Mouse (Mus musculus) limb, embryonic 11.5 days (tissue): ENCODE measurements around the gene Tpcn1. TPM values are rescaled to one million over a fixed set of nuclear protein-coding genes. Genes with fewer than 3 reads are reported as not detected.
"Not testable (repeated sequence)": the region's sequence is repeated elsewhere in the genome, so short reads cannot be mapped to it uniquely, and the experiment has no call there.

Experiments
- ATAC-seq: fragments of 200-750 bp; cut with Nextera tagmentation; 2 replicates; pipeline ENCODE4 v1.8.0; 2017; ENCODE audit warnings: low read depth; ENCODE audit not compliant: insufficient number of reproducible peaks, low FRiP score, low TSS enrichment
- DNase-seq: peaks from one replicate; pipeline ENCODE4 v3.0.0-alpha.2; 2015; ENCODE audit warnings: low spot score
- H3K27ac ChIP-seq: fragments of 300-500 bp; sonication (generic); replicated peaks from 2 replicates; pipeline ENCODE4 v1.5.1; 2014; ENCODE audit warnings: low read depth, mild to moderate bottlenecking, low read length
- H3K27me3 ChIP-seq: fragments of 300-500 bp; sonication (generic); 2 replicates; pipeline ENCODE4 v1.6.1; 2014; ENCODE audit warnings: mild to moderate bottlenecking, low read length, mixed read lengths; ENCODE audit not compliant: control insufficient read depth, insufficient read depth
- H3K36me3 ChIP-seq: fragments of 300-500 bp; sonication (generic); 2 replicates; pipeline ENCODE4 v1.6.1; 2014; ENCODE audit warnings: mild to moderate bottlenecking, low read length, moderate library complexity, mixed read lengths; ENCODE audit not compliant: control insufficient read depth, insufficient read depth
- H3K4me1 ChIP-seq: fragments of 300-500 bp; sonication (generic); 2 replicates; pipeline ENCODE4 v1.6.1; 2014; ENCODE audit warnings: low read length, mixed read lengths; ENCODE audit not compliant: control insufficient read depth, insufficient read depth
- H3K4me2 ChIP-seq: fragments of 300-500 bp; sonication (generic); 2 replicates; pipeline ENCODE4 v1.6.1; 2014; ENCODE audit warnings: low read depth, mild to moderate bottlenecking, moderate library complexity; ENCODE audit not compliant: severe bottlenecking
- H3K4me3 ChIP-seq: fragments of 300-500 bp; sonication (generic); 2 replicates; pipeline ENCODE4 v1.5.1; 2014; ENCODE audit warnings: low read depth, low read length
- H3K9ac ChIP-seq: fragments of 300-500 bp; sonication (generic); 2 replicates; pipeline ENCODE4 v1.6.1; 2014; ENCODE audit warnings: mild to moderate bottlenecking, low read length
- H3K9me3 ChIP-seq: fragments of 300-500 bp; sonication (generic); 2 replicates; pipeline ENCODE4 v1.6.1; 2016; ENCODE audit warnings: low read length; ENCODE audit not compliant: control insufficient read depth
- WGBS: fragments of 180-500 bp; shearing (Covaris S2); extraction: QIAGEN DNeasy Blood & Tissue Kit; methylation state at CpG from one replicate; pipeline ENCODE4 v1.1.7; 2014; 5-methylcytosine and 5-hydroxymethylcytosine counted together
- polyA plus RNA-seq: library from polyadenylated mRNA; unstranded; fragments of >200 nt; fragmentation: Nextera tagmentation; extraction: Ambion mirVana; gene quantifications from 2 replicates; pipeline ENCODE4 v1.2.1, GENCODE M21; 2014

Tpcn1 gene
- polyA plus RNA-seq, 1 experiment from 2014 or later, result 13.9 TPM

- H3K27me3 ChIP-seq, result no peaks in the 10 kb centered on the region
- H3K9me3 ChIP-seq, result no peaks in the 10 kb centered on the region
- peak; percentile 18; the same call in 1 of the 2 replicates for ATAC-seq
- no peak overlapping the region for H3K4me3 ChIP-seq
- peaks cover 9% of the 10 kb centered on the region; the same call in 1 of the 2 replicates for H3K4me1 ChIP-seq
- no peak overlapping the region for H3K4me2 ChIP-seq
- no peaks in the 10 kb centered on the region for H3K36me3 ChIP-seq
- H3K9ac ChIP-seq, result no peak overlapping the region; the same call in 1 of the 2 replicates
- H3K27ac ChIP-seq, result no peak overlapping the region
- peak; percentile 83 for DNase-seq
- 22% methylated on average over 16 of the region's 16 CpGs for WGBS
These were observed 83.1 kb downstream of the Tpcn1 start for GRCm38 (mm10) chr5:120505368-120505767.

GRCm38 (mm10) chr5:120503144-120503795, 85.2 kb downstream of the Tpcn1 start, which contains the start of gene Plbd2:
Gene Plbd2, minus strand, starts transcription at chr5:120503625.
- WGBS, result under 1% methylated on average over 55 of the region's 55 CpGs
- peak within 1 kb of the TSS; percentile 80 for H3K9ac ChIP-seq
- no peak within 1 kb of the TSS for H3K27ac ChIP-seq

GRCm38 (mm10) chr5:120502675-120503143, 85.8 kb downstream of the Tpcn1 start:
- whole genome bisulfite sequencing, result 11% methylated on average over 12 of the region's 12 CpGs
- H3K36me3 ChIP-seq, result peaks cover 5% of the 10 kb centered on the region; the same call in 1 of the 2 replicates
- H3K4me3 ChIP-seq, result peak overlapping the region; percentile 84
- H3K4me1 ChIP-seq, result peaks cover 8% of the 10 kb centered on the region; the same call in 1 of the 2 replicates
- no peaks in the 10 kb centered on the region for H3K9me3 ChIP-seq
- DNase-seq, result no peak
- peak overlapping the region; percentile 80 for H3K9ac ChIP-seq
- H3K4me2 ChIP-seq, result peak overlapping the region; percentile 84
- ATAC-seq, result no peak
- no peaks in the 10 kb centered on the region for H3K27me3 ChIP-seq
- no peak overlapping the region for H3K27ac ChIP-seq

More at GRCm38 (mm10) chr5:120503144-120503795, 85.2 kb downstream of the Tpcn1 start, which contains the start of gene Plbd2:
- peak within 1 kb of the TSS; percentile 84 for H3K4me3 ChIP-seq
- H3K27me3 ChIP-seq, result no peaks in the 10 kb centered on the region
- peaks cover 4% of the 10 kb centered on the region; the same call in 1 of the 2 replicates for H3K36me3 ChIP-seq
- H3K4me1 ChIP-seq, result peaks cover 8% of the 10 kb centered on the region; the same call in 1 of the 2 replicates
- H3K9me3 ChIP-seq, result no peaks in the 10 kb centered on the region
- DNase-seq (peak; percentile 96), ATAC-seq (peak; percentile 63; the same call in 1 of the 2 replicates)
- peak within 1 kb of the TSS; percentile 84 for H3K4me2 ChIP-seq

DNA sequence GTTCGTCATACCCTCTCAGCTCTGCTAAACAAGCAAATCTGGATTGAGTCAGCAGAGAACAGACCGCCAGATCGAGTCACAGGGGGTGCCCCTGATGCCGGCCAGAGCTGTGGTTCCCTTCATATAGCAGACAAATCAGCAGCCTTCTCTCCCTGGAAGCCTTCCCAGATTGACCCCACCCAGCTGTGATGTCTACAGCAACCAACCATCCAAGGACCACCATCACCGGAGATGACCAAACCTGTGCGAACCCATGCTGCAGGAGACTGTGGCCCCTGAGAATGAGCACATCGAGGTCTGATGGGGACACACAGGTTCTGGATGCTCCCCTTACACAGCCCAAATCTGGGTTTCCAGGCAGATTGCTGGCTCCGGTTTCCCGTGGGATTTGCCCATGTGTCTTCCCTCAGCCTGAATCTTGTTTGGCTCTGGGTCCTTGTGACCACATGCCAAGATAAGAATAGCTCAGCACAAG, 86.3 kb downstream of the Tpcn1 start:
- Histone ChIP-seq H3K4me2 (peak overlapping the region; percentile 84), H3K9me3 (no peaks in the 10 kb centered on the region), H3K9ac (no peak overlapping the region), H3K36me3 (peaks cover 5% of the 10 kb centered on the region; the same call in 1 of the 2 replicates), H3K4me3 (peak overlapping the region; percentile 10; the same call in 1 of the 2 replicates), H3K27ac (no peak overlapping the region), H3K27me3 (no peaks in the 10 kb centered on the region), H3K4me1 (peaks cover 8% of the 10 kb centered on the region; the same call in 1 of the 2 replicates)
- 58% methylated on average over 9 of the region's 9 CpGs for WGBS
- ATAC-seq (no peak), DNase-seq (no peak)

GRCm38 (mm10) chr5:120500609-120501008, 87.9 kb downstream of the Tpcn1 start:
- not testable (repeated sequence) for H3K9ac ChIP-seq, H3K4me3 ChIP-seq, H3K27ac ChIP-seq, ATAC-seq, H3K27me3 ChIP-seq, H3K4me2 ChIP-seq, H3K36me3 ChIP-seq, DNase-seq, H3K9me3 ChIP-seq, H3K4me1 ChIP-seq
- WGBS, result 86% methylated on average over 9 of the region's 9 CpGs

GRCm38 (mm10) chr5:120499202-120499601, 89.3 kb downstream of the Tpcn1 start:
- DNase-seq, result no peak
- no peak overlapping the region for H3K27ac ChIP-seq

GRCm38 (mm10) chr5:120497071-120497470, 91.4 kb downstream of the Tpcn1 start:
- Histone ChIP-seq H3K27me3 (no peaks in the 10 kb centered on the region), H3K4me2 (no peak overlapping the region), H3K9me3 (no peaks in the 10 kb centered on the region), H3K27ac (no peak overlapping the region), H3K36me3 (peaks cover 7% of the 10 kb centered on the region), H3K4me3 (no peak overlapping the region), H3K4me1 (peaks cover 1% of the 10 kb centered on the region; the same call in 1 of the 2 replicates), H3K9ac (no peak overlapping the region)
- DNase-seq (no peak), ATAC-seq (no peak)
- 91% methylated on average over 3 of the region's 3 CpGs for WGBS

More at GRCm38 (mm10) chr5:120499202-120499601, 89.3 kb downstream of the Tpcn1 start:
- Histone ChIP-seq H3K4me2 (no peak overlapping the region), H3K9me3 (no peaks in the 10 kb centered on the region), H3K9ac (no peak overlapping the region), H3K36me3 (peaks cover 5% of the 10 kb centered on the region), H3K27me3 (no peaks in the 10 kb centered on the region), H3K4me3 (no peak overlapping the region), H3K4me1 (peaks cover 8% of the 10 kb centered on the region; the same call in 1 of the 2 replicates)
- 81% methylated on average over 4 of the region's 4 CpGs for WGBS
- ATAC-seq, result no peak

DNA sequence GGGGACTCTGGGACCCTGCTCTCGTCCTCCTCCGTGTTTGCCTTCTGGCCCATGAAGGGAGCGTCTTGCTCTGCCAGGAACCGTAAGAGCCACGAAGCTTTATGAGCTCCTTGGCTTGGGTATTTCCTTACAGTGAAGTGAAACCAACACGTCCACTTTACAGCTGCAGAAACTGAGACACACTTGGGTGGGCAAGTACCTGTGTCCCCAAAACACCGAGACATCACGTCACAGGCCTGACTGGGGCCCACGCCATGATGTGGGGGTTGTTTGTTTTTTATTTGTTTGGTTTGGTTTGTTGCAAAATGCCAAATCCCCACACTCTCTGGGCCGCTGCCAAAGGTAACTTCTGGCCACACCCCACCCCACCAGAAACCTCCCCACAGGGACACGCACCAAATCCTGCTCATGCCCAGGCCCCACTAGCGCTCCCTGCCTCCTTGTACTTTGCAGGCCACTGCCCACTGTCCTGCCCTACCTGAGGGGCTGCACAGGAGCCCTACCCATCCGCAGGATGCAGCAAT, 92.7 kb downstream of the Tpcn1 start:
- Histone ChIP-seq H3K9me3 (no peaks in the 10 kb centered on the region), H3K36me3 (peaks cover 7% of the 10 kb centered on the region), H3K27ac (no peak overlapping the region), H3K4me3 (no peak overlapping the region), H3K4me2 (no peak overlapping the region), H3K27me3 (no peaks in the 10 kb centered on the region), H3K4me1 (no peaks in the 10 kb centered on the region), H3K9ac (no peak overlapping the region)
- ATAC-seq (no peak), DNase-seq (no peak)
- WGBS, result 90% methylated on average over 13 of the region's 13 CpGs
